Mouse (Mus musculus): ENCODE results near the gene Cryab. TPM values are rescaled to one million over a fixed set of nuclear protein-coding genes. Genes with fewer than 3 reads are reported as not detected.
A peak's percentile ranks its signal among the peaks of the same experiment; 100 is the strongest.

Gene Cryab
- total and polyA plus RNA-seq, 3 experiments, result 28.6 to 78.0 (median 46.1) TPM

DNA sequence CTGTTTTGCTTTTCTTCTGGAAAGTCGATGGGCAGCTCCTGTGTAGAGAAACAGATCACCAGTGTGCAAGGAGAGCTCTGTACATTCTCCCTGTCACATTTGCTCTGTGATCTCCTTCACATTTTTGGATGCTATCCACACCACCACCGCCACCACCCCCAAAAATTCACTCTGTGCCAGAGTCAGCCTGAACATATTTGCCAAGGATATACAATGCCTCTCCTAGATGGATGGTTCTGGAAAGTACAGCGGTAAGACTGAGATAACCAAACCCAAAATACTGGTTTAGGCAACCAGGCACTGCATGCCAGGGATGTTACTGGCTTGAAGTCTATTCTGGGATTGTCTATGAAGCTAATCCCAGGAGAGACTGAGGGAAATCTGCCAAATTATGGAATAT lies 8.9 kb upstream of the Cryab start:
- DNase-seq, result no peak

DNA sequence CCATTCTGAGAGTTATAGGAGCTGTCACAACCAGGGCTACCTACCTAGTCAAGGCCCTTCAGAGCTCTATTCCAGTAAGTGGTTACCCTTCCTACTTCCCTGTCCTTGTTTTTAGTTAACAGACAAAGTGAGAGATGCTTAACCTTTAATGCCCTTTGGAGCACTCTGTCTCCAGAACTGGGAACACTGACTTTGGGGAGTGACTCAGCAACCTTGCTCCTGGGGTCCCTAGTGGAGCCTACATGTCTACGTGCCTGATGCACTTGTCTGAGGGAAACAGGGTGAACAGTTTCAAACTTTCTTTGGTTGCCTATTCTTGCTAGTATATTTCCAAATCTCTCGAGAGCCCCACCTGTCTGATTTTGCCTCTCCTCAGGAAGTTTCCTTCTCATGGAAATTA lies 8.4 kb upstream of the Cryab start:
- DNase-seq, result no peak

DNA sequence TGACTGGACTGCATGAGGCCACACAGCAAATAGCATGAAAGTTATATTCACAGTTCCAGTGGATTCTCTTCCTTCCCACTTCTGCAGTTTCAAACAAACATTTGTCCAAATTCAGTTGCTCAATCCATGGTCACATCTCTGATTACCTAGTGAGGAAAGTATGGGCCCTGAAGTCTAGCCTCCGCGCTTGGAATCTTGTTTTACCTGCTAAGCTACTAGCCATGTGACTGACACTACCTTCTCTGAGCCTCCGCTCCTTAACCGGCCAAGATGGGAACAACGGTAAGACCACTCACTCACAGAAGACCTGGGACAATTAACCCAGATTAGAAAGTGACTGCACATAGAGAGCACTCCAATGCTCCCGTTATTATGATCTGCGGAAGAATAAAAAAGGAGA lies 5.3 kb upstream of the Cryab start:
- DNase-seq, result no peak

DNA sequence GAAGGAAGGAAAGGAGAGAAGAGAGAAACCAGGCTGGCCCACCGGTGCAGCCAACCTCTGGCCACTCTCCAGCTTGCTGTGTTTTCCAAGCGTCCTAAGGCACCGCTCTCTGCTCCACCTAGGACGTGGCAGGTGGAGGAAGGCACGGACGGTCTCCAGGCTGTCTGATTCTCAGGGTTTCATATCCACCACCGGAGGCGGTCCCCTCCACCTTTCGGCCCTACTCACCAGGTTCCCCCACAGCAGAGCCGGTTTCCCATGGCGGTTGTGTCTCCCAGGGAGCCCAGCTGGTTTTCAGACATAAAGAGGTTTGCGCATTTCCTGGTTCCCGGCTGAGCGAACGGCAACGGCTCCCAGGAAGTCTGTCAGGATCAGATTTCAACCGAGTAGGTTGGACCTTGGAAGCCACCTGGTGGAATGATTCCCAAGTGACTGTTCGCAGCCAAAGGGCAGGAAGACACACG lies 4.9 kb upstream of the Cryab start, which contains the start of gene 2310030G06Rik:
Gene 2310030G06Rik, minus strand, starts transcription at position 323 of the 464 bp plus-strand sequence.
- DNase-seq, result peak; percentile 55

DNA sequence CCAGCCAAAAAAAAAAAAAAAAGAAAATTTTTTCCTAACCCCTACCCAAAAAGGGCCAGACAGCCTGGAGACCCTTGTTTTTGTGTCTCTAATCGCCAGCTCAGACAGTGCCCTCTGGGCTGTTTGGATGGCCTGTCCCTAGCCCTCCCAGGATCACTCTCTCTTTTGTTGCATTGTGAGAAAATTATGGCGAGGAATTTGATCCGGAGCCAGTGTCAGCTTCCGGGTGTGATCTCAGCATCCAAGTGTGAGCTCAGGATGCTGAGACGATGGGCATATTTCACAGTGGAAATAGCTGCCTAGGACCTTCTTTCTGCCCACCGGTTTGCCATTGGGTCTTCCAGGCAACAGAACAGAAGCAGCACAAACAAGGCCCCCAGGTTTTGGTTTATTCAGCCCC lies 419 bp upstream of the Cryab start:
- DNase-seq, result no peak

DNA sequence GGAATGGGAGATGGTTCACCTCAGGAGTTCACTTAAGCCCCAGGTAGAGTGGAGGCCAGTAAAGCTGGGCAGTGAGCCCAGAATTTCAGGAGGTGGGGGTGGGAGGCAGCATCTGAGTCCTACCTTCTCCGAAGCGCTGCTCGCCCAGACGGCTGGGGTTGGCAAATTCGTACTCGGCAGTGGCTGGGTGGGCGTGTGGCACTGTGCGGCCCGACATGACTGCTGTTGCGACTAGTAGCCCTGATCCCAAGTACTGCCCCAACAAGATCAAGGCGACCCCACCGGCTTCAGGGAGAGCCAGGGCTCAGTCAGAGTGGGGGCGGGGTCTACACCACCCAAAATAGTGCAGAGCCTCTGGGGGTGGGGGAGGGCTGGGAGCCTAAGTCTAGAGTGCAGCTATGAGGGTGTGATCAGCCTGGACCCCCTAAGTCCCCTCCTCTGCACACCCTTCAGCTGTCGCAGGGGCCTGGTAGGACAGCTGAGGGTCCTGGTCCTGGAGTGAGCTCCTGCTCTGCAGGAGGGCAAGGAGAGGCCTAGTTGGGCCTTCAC lies 1.0 kb downstream of the Cryab start, which contains the start of gene Hspb2:
Gene Hspb2, minus strand, starts transcription at position 301 of the 549 bp plus-strand sequence.
- DNase-seq, result no peak

DNA sequence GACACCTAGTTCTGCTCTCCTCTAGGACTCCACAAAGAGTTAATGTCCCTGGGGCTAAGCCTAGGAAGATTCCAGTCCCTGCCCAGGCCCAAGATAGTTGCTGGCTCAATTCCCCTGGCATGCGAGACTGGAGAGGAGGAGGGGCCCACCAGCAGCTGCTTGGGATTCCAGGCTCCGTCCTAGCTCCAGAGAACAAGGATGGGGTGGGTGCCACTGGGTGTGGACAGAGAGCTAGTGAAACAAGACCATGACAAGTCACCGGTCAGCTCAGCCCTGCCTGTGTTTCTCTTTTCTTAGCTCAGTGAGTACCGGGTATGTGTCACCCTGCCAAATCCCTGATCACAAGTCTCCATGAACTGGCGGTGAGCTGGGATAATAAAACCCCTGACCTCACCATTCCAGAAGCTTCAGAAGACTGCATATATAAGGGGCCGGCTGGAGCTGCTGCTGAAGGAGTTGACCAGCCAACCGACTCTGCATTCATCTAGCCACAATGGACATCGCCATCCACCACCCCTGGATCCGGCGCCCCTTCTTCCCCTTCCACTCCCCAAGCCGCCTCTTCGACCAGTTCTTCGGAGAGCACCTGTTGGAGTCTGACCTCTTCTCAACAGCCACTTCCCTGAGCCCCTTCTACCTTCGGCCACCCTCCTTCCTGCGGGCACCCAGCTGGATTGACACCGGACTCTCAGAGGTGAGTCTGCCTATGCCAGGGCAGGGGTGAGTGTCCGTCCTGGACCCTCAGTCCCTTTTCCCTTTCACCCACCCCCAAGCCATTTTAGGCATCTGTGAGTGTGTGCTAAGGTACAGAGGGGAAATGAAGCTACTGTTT lies 1.9 kb downstream of the Cryab start:
- DNase-seq, result peak; percentile 70

DNA sequence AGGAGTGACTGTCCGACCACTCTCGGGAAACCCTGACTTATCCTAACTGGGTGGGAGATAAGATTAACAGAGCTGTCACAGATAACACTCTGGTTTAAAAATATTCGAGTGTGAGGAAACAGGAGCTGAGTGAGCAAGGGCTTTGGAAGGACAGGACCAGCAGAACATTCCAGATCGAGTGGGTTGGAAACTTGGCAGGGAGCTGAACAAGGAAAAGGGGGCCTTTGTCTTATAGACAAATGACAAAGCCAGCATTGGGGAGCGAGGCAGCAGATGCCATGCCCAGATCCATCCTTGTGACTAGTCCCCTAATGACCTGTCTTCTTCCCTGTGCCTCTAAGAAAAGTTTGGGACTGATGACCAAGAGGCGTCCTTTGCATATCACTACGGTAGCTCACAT lies 2.8 kb downstream of the Cryab start:
- DNase-seq, result no peak

DNA sequence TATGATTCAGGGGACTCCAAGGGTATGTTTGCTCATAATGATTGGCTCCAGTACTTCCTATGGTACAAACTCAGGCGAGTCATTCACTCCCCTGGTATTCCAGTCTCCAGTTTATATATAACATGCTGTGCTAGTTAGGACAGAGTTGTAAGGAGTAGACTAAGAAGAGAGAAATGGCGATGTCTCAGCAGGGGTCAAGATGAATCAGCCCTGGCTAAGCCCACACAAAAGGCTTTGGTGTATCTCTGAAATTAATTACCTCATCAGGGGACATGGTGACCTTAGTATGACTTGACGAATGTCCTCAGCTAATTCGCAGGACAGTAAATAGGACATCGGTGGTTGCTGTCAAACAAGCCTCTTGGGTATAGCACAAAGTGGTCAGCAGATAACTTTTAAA lies 5.6 kb downstream of the Cryab start:
- no peak for DNase-seq

DNA sequence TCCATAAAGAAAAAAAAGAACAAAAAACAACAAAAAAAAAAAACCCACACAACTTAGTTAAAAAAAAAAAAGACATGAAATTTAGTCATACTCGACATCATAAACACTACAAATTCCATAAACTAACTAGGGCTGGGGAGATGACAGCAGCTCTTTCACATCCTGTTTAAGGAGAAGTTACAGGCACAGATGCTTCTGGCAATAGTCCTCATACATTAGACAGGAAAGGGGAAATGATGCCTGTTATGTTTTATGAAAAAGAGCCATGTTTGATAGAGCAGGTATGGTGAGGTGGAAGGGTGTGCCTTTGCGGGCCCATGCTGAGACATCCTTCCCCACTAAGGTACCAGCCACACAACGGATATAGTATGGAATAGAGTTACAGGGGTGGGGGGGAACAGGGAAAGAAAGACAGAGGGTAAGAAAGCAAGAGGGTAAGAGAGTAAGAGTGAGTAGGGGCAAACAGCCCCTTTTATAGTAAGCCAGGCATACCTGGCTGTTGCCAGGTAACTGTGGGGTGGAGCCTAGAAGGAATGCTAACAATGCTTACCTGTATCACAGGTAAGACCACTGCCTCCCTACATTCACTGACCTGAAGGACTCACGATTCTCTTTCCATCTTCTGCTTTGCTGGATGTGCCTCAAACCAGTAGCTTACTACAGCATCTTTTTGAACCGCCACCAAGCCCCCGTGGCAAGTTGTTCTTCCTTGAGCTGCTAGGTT lies 10.6 kb downstream of the Cryab start:
- no peak for DNase-seq

DNA sequence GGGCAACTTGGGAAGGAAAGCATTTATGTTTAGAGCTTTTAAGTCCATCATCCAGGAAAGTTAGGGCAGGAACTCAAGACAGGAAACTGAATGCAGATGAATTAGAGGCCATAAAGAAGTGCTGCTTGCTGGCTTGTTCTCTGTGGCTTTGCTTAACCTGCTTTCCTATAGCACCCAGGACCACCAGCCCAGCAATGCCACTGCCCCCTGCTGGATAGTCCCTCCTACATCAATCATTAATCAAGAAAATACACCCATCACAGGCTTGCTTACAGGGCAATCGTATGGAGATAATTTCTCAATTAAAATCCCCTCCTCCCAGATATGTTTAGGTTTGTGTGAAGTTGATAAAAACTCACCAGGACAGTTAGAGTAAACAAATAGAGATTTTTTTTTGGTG lies 12.2 kb downstream of the Cryab start:
- DNase-seq, result no peak

DNA sequence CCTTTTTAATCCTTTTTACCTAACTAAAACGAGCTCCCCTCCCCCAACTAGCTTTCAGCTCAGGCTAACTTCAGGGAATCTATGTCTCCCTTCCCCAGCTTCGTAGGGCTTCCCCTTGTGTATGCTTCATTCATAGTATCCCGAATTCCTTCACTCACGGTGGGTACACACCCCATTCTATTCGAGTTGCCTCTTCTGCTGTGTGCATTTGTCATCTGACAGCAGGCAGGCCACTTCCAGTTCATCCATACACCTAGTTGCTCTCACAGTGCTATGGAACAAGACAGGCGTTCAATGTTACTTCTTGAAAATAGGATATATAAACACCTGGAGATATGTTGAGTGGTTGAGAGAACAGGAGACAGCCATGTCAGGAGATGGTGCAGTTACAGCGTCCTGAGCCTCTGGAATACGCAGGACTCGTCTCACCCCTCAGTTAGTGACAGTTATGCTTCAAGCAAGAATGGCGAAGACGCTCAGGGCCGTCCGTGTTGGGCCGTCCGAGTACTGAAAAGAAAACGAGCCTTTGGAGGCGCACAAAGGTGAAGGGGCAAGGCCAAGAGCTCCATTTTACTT lies 16.5 kb downstream of the Cryab start:
- peak; percentile 15 for DNase-seq

DNA sequence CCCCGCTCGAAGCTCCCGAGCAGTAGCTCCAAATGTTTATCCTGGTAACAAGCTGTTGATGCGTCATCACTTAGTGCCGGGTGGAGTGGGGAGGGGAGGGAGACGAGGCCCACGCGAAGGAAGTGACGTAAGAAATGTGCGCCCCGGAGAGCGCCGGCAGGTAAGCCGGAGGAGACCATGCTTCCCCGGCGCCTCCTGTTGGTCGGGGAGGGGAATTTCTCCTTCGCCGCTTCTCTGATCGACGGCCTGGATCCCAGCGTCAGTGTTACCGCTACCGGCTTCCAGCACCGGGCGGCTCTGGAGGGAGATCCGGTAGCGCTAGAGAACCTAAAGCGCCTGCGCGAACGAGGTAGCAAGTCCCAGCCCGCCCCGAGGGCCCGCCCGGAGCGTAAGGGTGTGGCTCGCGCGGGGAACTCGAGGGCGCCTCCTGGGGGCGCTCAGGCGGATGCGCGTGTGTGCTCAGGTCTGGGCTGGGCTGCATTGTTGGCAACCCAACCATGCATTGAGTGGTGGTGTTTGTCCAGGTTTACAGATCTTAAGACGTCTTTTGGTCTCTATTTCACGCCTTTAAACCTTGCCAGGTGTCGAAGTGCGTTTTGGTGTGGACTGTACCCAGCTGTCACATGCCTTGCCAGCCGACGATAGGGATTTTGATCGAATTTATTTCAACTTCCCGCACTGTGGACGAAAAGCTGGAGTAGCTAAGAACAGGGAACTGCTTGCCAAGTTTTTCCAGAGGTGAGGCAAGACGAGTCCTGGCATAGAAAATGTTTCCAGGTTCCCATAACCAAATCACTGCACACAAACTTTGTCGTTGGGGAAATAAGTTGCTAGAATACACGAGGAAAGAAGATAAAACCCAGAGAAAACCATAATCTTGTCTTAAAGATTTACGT lies 17.2 kb downstream of the Cryab start, which contains the start of gene Fdxacb1:
Gene Fdxacb1, plus strand, starts transcription at position 130 of the 896 bp plus-strand sequence.
- DNase-seq, result peak; percentile 98

DNA sequence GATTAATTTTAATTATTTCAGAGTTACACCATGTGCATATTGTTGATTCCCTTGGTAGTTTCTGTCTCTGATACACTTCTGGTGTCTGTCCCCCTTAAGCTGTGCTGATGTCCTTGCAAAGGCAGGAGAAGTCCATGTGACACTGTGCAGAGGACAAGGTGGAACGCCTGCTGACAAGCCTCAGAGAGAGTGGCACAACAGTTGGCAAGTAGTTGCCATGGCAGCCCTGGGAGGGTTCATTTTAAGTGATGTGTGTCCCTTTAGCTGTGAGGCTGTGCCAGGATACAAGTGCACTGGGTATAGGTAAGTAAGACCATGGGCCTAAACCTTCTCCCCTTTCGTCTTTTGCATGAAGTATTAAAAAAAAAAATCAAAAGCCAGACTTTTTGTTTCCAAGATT lies 18.9 kb downstream of the Cryab start:
- DNase-seq, result no peak

DNA sequence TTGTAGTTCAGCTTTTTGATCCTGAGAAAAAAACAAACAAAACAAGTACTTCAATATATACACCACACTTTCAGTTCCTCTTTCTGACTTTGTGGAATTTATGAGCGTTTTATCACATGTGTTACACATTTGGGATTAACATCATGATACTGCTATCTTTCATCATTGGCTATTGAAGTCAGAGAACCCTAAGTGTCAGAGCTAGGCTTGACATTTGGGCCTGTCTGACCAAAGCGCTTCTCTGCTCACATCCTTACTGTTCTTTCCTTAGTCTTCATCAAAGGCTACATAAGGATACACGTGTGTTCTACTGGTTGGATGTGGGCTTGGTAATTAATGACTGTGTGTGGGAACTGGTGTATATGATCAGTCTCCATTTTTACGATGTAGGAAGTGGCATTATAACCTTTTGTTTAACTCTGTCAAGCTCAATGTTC lies 22.9 kb downstream of the Cryab start:
- DNase-seq, result no peak

DNA sequence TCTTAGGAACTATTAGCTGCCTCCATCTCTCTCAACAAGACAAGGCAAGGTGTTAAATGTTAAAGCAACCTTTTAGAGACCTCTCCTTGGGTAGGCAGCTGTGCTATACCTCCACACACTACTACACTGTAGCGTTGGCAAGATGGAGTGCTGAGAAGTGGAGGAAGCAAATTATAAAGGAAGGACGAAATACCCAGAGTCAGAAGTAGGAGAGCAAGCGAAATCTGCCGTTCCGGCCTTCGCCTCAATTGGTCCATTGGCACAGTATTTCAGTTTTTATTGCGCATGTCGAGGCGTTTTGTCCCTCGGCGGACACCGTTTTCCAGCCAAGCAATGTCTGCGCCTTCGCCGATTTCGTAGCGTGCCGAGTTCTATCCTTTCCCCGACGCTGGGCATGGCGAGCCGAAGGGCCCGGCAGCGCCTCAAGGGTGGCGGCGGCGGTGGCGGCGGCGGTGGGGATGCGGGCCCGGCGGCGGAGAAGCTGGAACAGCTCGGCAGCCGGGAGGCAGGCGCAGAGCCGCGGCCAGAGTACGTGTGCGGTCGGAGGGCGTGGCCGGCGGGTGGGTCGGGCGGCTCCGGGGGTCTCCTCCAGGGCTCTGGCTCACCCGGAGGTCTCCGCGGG lies 24.0 kb downstream of the Cryab start, which contains the start of the genes Alg9 and 1110032A03Rik:
Gene Alg9, plus strand, starts transcription at position 29 of the 622 bp plus-strand sequence.
Gene 1110032A03Rik, minus strand, starts transcription at position 530 of the 622 bp plus-strand sequence.
- peak; percentile 91 for DNase-seq

DNA sequence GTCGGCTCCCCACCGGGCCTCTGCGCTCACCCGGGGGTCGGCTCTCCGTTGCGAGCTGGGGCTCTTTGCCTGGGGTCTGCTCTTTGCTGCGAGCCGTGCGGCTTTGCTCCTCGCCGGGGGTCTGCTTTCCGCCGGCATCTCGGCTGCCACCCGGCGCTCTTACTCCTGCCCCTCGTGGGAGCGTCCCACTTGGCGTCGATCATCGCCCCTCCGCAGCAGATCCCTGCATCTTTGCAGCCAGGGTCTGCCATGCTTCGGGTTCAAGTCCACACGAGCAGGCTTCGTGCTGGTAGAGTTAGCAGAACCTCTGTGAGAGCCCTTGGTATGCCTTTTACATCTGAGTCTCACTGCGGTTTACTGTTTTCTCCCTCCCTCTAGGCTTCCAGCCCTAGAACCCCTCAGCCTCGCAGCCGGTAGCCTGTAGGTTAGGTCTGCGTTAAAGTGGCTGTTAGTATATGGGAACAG lies 24.6 kb downstream of the Cryab start:
- no peak for DNase-seq

DNA sequence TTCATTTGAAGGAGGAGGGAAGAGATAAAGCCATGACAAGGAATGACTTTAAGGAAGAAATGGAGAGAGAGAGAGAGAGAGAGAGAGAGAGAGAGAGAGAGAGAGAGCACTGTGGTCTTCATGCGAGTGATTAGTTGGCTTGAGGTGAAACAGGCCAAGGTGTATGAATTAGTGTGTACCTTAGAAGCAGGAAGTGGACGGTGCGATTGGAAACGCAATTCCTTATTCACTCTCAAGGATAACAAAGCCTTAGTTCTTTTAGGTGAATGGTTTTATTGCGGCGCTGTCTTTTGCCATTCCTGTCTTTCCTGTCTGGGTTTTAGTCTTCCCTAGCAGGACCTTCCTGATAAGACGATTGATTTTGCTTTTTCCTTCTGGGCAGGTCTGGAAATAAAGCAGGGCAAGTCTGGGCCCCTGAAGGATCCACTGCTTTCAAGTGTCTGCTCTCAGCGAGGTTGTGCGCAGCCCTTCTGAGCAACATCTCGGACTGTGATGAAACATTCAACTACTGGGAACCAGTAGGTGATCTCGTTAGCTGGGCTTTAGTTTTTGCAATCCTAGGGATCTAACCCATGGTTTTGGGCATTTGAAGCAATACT lies 25.1 kb downstream of the Cryab start:
- no peak for DNase-seq

DNA sequence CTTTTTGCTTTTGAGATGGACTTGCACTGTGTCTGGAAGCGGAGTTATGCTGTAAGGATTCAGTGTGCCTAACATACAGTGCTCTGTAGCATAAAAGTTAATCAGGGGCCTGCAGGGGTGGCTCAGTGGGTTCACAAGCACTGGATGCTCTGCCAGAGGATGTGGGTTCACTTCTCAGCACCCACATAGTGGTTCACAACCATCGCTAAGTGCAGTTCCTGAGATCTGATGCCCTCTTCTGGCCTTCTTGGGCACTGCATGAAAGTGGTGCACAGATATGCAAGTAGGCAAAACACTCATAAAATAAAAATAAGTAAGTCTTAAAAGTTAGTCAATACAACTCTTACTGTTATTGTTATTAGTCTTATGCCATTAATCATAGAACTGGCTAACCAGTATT lies 31.0 kb downstream of the Cryab start:
- DNase-seq, result no peak

DNA sequence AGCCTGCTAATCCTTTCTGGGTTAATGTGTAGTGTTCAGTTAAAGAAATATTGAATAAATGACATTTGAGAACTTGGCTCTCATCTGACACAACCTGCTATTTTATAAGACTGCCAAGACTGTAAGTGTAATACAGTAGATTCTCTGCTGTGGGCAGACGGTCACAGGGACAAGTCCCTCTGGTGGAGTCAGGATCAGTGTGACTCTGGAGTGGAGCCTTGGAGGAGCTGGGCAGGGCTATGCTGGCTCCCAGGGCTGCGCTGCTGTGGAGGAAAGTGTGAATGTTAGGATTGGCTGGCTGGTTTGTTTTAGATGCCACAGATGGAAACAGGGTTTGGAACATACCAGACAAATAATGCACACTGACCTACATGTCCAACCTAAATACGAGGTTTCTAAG lies 44.1 kb downstream of the Cryab start:
- no peak for DNase-seq
